Mouse (Mus musculus): ENCODE results near the gene Apoa5. TPM values are rescaled to one million over a fixed set of nuclear protein-coding genes. Genes with fewer than 3 reads are reported as not detected.

Apoa5 gene
- polyA plus RNA-seq, 2 experiments = 0.47 to 1.2 TPM

DNA sequence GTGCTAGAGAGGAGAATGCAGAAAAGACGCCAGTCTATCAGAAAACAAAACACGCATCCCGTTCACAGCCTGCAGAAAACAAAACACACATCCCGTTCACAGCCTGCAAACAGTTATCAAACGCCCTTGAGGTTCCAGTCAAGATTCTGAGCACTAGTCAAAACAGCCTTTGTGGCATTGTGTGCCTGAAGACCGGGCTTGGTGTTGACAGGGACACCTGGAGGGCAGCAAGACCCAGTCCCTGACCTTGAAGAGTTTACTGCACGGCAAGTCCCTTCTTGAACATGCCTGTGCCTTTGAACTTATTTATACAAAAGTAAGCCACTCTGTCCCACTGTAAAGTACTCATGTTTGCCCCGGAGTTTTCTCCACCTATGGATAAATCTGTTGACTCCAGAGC, 24.8 kb upstream of the Apoa5 start:
- Histone ChIP-seq H3K4me2 (ENCODE audit: low read depth) (no peak overlapping the region), H3K4me1 (replicated peaks; ENCODE audit: control insufficient read depth in 2 of 2, insufficient read depth in 2 of 2, low read length in 1 of 2) (no peaks in the 10 kb centered on the region; a peak in 1 of 4 replicates), H3K36me3 (replicated peaks; ENCODE audit: control insufficient read depth, insufficient read depth, low read depth) (no peaks in the 10 kb centered on the region), H3K9me3 (ENCODE audit: control insufficient read depth, low read length) (no peaks in the 10 kb centered on the region), H3K4me3 (ENCODE audit: insufficient read depth in 1 of 2, low read depth in 2 of 2, low read length in 2 of 2) (no peak overlapping the region), H3K27me3 (ENCODE audit: control insufficient read depth, insufficient read depth, low read length) (no peaks in the 10 kb centered on the region), H3K27ac (no peak overlapping the region), H3K9ac (replicated peaks) (no peak overlapping the region)
- 52% methylated on average over 8 of the region's 8 CpGs for WGBS (ENCODE audit: insufficient replicate concordance)
- no peak for TF ChIP-seq CTCF (IDR thresholded peaks at IDR 0.05; ENCODE audit: low read depth)
- TF ChIP-seq EP300 (IDR thresholded peaks at IDR 0.05; ENCODE audit: low read depth) = no peak
- no peak for DNase-seq (ENCODE audit: low read depth in 3 of 3, low spot score in 3 of 3)
- ATAC-seq (ENCODE audit: insufficient read depth) = no peak

DNA sequence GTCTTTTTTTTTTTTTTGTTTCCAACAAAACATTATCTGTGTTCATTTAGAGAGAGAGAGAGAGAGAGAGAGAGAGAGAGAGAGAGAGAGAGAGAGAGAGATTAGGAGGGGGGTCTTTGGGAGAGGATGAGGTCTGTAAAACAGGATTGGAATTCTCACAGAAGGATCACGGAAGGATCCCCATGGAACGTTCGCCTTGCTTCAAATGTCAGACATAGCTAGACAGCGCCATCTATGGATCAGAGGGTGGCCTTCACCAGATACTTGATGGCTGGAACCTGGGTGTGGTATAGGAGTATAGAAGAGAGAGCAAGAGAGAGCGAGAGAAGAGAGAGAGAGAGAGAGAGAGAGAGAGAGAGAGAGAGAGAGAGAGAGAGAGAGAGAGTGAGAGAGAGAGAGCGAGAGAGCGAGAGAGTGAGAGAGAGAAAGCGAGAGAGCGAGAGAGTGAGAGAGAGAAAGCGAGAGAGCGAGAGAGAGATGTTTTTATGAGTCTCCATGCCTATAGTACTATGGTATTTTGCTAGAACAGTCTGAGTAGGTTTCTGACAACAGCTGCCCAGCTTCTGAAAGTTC, 21.6 kb upstream of the Apoa5 start:
- TF ChIP-seq CTCF (IDR thresholded peaks at IDR 0.05; ENCODE audit: low read depth) = peak; percentile 81
- no peak for TF ChIP-seq EP300 (IDR thresholded peaks at IDR 0.05; ENCODE audit: low read depth)
- Histone ChIP-seq H3K9ac (replicated peaks) (no peak overlapping the region), H3K27ac (no peak overlapping the region), H3K36me3 (replicated peaks; ENCODE audit: control insufficient read depth, insufficient read depth, low read depth) (no peaks in the 10 kb centered on the region), H3K9me3 (ENCODE audit: control insufficient read depth, low read length) (no peaks in the 10 kb centered on the region), H3K4me3 (ENCODE audit: insufficient read depth in 1 of 2, low read depth in 2 of 2, low read length in 2 of 2) (no peak overlapping the region), H3K4me2 (ENCODE audit: low read depth) (peak overlapping the region; percentile 15; the same call in 1 of the 2 replicates), H3K27me3 (ENCODE audit: control insufficient read depth, insufficient read depth, low read length) (no peaks in the 10 kb centered on the region), H3K4me1 (replicated peaks; ENCODE audit: control insufficient read depth in 2 of 2, insufficient read depth in 2 of 2, low read length in 1 of 2) (no peaks in the 10 kb centered on the region)
- 21% methylated on average over 11 of the region's 11 CpGs for WGBS (ENCODE audit: insufficient replicate concordance)
- ATAC-seq (ENCODE audit: insufficient read depth) (no peak), DNase-seq (ENCODE audit: low read depth in 3 of 3, low spot score in 3 of 3) (peak in 2 of 3 experiments; percentile 28 to 50)

DNA sequence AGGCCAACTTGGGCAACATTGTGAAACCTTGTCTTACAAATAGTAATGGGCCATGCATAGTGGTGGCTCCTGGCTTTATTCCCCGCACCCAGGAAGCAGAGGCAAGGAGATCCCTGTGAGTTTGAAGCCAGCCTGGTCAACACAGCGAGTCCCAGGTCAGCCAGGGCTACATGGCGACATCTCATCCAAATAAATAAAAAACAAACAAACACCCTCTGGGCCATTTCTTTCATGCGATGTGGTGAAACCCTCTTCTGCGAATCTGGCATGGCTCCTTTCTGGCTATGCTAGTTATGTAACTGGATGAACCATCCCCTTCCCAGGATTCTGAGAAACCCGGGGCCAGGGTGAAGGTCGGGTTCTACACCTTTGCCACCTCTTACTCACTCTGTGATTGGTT, 12.3 kb upstream of the Apoa5 start:
- DNase-seq (ENCODE audit: low read depth in 3 of 3, low spot score in 3 of 3) (no peak), ATAC-seq (ENCODE audit: insufficient read depth) (no peak)
- no peaks in the 10 kb centered on the region for H3K27me3 ChIP-seq (ENCODE audit: control insufficient read depth, insufficient read depth, low read length)
- WGBS (ENCODE audit: insufficient replicate concordance) = 61% methylated on average over 7 of the region's 7 CpGs
- no peak overlapping the region for H3K27ac ChIP-seq
- no peaks in the 10 kb centered on the region for H3K9me3 ChIP-seq (ENCODE audit: control insufficient read depth, low read length)
- H3K4me1 ChIP-seq (replicated peaks; ENCODE audit: control insufficient read depth in 2 of 2, insufficient read depth in 2 of 2, low read length in 1 of 2) = peaks cover 0 to 2% of the 10 kb centered on the region in 2 experiments; a peak in 1 of 4 replicates
- H3K36me3 ChIP-seq (replicated peaks; ENCODE audit: control insufficient read depth, insufficient read depth, low read depth) = no peaks in the 10 kb centered on the region
- TF ChIP-seq CTCF (IDR thresholded peaks at IDR 0.05; ENCODE audit: low read depth) (no peak), EP300 (IDR thresholded peaks at IDR 0.05; ENCODE audit: low read depth) (no peak)
- no peak overlapping the region for H3K4me2 ChIP-seq (ENCODE audit: low read depth)
- no peak overlapping the region for H3K9ac ChIP-seq (replicated peaks)
- H3K4me3 ChIP-seq (ENCODE audit: insufficient read depth in 1 of 2, low read depth in 2 of 2, low read length in 2 of 2) = no peak overlapping the region

DNA sequence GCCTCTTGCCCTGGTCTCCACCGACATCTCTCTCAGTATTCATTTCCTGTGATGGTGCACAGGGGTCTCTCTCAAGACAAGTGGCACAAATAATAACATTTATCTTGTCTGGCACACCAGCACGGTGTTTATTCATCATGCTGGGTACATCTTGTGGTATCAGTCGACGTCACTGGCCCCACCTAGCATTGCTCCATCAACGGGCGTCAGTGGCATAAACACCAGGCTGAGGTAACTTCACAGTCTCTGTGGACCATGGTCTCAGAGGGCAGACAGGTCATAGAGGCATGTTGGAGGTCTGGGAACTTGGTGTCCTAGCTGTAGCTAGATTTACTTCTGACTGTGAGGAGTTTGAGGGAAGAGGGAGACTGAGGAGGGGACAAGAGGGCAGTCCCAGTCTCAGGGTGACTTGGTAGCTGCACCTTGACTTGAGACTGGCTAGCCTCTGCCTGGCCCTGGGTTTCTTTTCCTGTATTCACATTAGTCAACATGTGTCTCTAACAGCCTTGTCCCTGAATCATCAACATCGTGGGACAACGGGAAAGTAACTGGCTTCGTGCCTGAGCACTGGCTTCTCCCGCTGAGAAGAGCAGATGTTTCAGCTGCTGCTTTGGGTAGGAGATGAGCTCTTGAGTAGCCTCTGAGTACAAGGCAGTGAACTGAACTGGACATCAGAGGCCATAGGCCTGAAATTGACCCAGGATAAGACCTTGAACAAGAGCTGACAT, 11.6 kb upstream of the Apoa5 start:
- Histone ChIP-seq H3K27ac (no peak overlapping the region), H3K4me3 (ENCODE audit: insufficient read depth in 1 of 2, low read depth in 2 of 2, low read length in 2 of 2) (no peak overlapping the region)

DNA sequence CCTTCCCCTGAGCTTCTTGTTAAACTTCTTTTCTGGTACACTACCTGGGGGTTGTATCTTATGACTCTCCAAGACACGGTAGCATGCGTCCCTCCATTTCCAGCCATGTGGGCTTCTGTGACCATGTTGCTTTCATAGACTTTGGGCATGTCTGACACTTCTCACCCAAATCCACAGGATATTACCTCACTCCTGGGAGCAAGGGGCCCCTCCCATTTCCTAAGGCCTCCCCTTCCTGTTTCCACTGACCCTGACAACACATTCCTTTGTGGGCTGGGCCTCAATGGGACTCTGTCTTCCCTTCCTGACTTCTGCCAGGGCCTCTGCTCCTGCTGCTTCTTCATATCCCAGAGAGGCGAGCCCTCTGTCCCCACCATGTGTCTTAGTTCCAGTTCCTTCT, 10.9 kb upstream of the Apoa5 start:
- TF ChIP-seq CTCF (IDR thresholded peaks at IDR 0.05; ENCODE audit: low read depth) (no peak), EP300 (IDR thresholded peaks at IDR 0.05; ENCODE audit: low read depth) (no peak)
- Histone ChIP-seq H3K4me3 (ENCODE audit: insufficient read depth in 1 of 2, low read depth in 2 of 2, low read length in 2 of 2) (no peak overlapping the region), H3K4me2 (ENCODE audit: low read depth) (no peak overlapping the region), H3K9ac (replicated peaks) (no peak overlapping the region), H3K9me3 (ENCODE audit: control insufficient read depth, low read length) (no peaks in the 10 kb centered on the region), H3K4me1 (replicated peaks; ENCODE audit: control insufficient read depth in 2 of 2, insufficient read depth in 2 of 2, low read length in 1 of 2) (peaks cover 0 to 2% of the 10 kb centered on the region in 2 experiments; a peak in 1 of 4 replicates), H3K27me3 (ENCODE audit: control insufficient read depth, insufficient read depth, low read length) (no peaks in the 10 kb centered on the region), H3K27ac (no peak overlapping the region), H3K36me3 (replicated peaks; ENCODE audit: control insufficient read depth, insufficient read depth, low read depth) (no peaks in the 10 kb centered on the region)
- 59% methylated on average over 3 of the region's 3 CpGs for WGBS (ENCODE audit: insufficient replicate concordance)
- ATAC-seq (ENCODE audit: insufficient read depth) (no peak), DNase-seq (ENCODE audit: low read depth in 3 of 3, low spot score in 3 of 3) (no peak)

More for the DNA sequence above, 11.6 kb upstream of the Apoa5 start:
- Histone ChIP-seq H3K36me3 (replicated peaks; ENCODE audit: control insufficient read depth, insufficient read depth, low read depth) (no peaks in the 10 kb centered on the region), H3K4me2 (ENCODE audit: low read depth) (no peak overlapping the region), H3K27me3 (ENCODE audit: control insufficient read depth, insufficient read depth, low read length) (no peaks in the 10 kb centered on the region), H3K9ac (replicated peaks) (no peak overlapping the region), H3K4me1 (replicated peaks; ENCODE audit: control insufficient read depth in 2 of 2, insufficient read depth in 2 of 2, low read length in 1 of 2) (peaks cover 0 to 2% of the 10 kb centered on the region in 2 experiments; a peak in 1 of 4 replicates), H3K9me3 (ENCODE audit: control insufficient read depth, low read length) (no peaks in the 10 kb centered on the region)
- TF ChIP-seq EP300 (IDR thresholded peaks at IDR 0.05; ENCODE audit: low read depth) = no peak
- no peak for TF ChIP-seq CTCF (IDR thresholded peaks at IDR 0.05; ENCODE audit: low read depth)
- no peak for ATAC-seq (ENCODE audit: insufficient read depth)
- whole genome bisulfite sequencing (ENCODE audit: insufficient replicate concordance) = 66% methylated on average over 10 of the region's 10 CpGs
- DNase-seq (ENCODE audit: low read depth in 3 of 3, low spot score in 3 of 3) = no peak

Measured in liver, embryonic 14.5 days (tissue).